Mouse (Mus musculus): ENCODE results near the gene Dact1.
A peak's percentile ranks its signal among the peaks of the same experiment; 100 is the strongest.

Gene Dact1

DNA sequence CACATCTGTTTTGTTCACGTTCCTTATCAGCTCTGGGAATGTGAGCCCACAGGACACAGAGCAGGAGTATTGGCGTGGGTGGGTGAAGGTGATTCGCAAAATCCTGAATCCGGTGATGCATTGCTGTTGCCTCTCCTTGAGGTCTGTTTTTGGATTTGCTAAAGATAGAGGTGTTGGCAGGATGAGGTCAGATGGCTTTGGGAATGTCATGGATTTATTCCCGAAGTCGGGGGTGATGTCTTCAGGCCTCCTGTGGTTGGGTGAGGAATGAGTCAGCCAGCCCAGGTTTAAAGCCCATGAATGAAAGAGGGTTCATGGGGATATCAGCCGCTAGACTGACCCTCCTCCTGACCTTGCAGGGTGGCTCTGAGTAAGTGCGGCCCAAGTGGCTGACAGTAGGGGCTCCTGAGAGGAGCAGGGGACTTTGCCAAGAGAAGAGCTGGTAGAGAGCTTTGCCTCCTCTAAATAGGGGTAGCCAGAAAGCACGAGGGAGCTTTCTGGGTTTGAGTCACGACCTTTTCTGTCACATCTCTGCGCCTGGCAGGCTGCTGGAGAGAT lies 27.4 kb downstream of the Dact1 start:
- no peak for DNase-seq (ENCODE audit: low spot score in 2 of 2)

DNA sequence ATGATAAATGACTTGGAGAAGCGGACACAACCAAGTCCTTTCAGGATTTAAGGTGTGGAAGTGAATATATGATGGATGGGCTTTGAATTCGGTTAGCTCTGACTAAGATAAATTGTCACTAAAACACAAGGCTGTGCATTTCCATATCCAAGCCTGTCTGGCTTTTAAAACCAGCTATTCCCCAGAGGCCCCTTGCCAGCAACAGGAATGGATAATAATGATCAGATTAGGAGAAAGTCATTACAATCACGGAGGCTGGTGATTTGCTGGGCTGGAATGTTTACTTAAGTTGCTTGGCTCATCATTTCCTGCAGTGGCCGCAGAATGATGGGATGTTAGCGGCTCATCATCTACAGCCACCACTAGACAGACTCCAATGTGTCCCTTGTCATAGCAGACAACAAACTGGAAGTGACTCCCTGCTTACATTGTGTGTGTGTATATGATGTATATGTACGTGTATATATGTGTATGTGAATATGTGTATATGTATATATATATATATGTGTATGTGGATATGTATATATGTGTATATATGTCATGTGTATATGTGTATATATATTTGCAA lies 28.3 kb downstream of the Dact1 start:
- no peak for DNase-seq (ENCODE audit: low spot score in 2 of 2)

DNA sequence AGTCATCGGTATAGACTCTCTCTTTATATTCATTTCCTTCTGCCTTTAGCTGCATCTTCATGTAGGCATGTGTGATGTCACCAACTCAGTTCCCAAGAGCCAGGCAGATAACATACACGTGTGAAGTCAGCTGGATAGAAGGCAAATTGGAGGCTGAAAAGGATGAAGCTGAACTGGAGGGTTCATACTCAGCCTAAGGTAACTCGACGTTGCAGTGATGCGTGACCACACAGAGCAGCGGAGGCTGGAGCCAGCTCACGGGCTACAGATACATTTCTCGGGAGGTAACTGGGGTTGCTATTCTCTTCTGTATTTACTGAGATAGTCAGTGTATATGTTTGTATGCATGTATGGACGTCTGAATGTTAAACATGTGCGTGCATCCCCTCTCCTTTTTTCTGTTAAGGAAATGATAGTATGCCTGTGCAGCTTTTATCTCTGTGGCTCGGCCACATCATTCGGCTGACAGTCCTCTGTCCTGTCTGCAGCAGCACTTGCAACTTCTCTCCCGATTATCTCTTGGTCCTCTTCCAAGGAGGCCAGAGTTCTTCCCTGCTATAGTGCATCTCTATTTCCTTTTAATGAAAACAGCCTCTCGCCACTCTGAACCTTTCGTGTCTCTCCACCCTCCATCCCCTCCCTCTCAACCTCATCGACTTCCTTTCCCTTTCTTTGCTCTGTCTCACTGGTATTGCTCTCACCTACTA lies 29.6 kb downstream of the Dact1 start:
- no peak for DNase-seq (ENCODE audit: low spot score in 2 of 2)

DNA sequence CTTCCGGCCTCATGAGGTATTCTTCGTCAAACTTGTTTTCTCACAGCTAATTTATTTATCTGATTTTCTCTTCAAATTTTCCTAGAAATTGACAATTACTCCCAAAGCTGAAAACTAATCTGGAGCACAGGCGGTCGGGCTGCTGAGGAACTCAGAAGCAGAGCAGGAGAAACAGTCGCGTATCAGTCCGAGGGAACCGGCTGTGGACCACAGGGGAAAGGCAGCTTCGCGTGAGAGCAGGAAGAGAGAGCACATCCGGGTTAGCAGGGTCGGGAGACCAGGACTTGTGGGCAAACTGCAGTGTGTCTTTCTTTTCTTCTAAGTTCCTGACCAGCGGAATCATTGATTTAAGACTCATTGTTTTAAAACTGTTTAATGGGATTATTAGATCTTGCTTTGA lies 32.7 kb downstream of the Dact1 start:
- peak in 1 of 2 experiments; percentile 28 for DNase-seq (ENCODE audit: low spot score in 2 of 2)

DNA sequence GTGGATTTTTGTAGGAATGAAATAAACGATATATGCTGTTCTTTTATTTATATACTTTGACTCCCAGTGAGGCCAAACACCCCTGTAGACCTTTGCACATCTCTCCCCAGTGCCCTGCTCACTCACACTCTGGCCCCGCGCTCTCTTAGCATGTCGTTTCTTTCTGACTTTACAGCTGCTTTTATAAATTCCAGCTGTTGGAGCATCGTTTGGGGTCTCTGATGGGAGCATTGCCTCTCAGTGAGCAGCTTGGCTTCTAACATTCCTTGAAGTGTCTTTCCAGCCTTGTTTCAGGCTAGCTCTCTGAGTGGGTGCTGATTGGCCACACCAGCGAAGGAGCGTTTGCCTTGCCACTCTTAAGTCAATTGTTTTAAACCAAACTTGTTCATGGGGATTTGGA lies 35.8 kb downstream of the Dact1 start:
- no peak for DNase-seq (ENCODE audit: low spot score in 2 of 2)

DNA sequence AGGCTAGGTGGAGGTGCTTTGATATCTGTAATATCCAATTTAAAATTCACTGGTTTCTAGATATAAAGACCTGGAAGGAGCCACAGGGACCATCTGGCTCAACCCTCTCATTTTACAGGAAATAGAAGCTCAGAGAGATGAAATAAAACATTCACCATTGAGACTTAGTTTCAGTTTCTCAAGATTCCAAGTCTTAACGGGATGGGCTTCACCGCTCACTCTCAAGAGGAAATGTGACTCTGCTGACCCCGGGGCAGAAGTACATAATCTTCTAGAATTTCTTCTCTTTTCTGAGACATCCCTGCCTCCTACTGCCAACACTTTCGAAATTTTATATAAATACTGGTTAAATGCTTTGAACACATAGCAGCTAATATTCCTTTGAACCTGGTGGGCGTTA lies 36.4 kb downstream of the Dact1 start:
- no peak for DNase-seq (ENCODE audit: low spot score in 2 of 2)

DNA sequence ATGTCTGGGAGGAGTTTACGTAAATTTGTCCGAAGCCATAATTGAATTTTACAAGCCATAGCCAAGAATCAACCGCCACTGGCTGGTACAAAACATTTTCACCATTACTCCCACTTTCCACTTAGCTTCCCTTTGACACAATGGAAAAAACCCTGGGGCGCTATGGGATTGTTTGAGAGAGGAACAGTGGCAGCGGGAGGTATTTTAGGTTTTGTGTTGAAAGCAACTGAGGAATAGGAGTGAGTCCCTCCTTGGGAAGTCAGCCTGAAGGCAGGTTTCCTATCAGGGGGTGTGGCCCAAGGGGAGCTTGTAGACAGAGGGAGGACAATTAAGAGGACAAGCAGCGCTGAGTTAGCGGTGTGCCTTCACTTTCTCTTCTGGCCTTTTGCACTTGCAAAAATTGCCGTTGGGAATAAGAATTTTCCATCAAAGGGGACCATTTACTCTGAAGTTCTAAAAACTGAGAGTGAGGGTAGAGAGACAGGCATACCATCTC lies 38.8 kb downstream of the Dact1 start:
- DNase-seq (ENCODE audit: low spot score in 2 of 2) = no peak

DNA sequence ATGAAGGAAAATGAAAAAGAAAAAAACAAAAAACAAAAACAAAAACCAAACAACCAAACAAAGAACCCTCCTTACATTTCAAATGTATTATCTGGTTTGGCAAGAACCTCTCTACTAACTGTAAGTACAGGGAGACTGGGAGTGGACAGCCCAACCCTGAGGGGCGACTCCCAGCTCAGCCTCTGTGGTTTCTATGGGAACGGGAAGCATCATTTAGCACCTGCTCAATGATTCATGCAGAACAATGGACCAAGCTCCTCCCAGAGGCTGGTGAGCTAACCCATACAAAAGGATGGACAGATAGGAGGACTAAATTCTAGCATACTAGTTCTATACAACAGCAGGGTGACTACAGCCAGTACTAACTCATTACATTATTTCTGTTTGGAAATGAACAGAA lies 40.4 kb downstream of the Dact1 start:
- no peak for DNase-seq (ENCODE audit: low spot score in 2 of 2)

DNA sequence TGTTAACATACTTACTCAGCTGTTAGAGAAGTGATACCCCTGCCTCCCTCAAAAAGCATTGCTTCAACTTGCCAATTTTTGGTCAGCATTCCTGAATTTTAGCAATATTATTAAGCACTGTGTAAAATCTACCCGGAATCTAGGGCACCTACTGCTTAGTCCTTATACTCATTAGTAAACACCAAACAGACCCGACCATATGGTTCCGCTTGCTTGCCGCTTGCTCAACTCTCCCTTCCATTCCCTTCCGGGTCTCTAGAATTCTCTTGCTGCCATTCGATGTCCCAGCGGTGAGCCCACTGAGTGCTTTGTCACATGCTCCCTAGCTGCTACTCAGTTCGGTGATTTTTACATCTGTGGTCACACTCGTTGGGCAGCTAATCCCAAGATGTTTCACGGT lies 45.0 kb downstream of the Dact1 start:
- no peak for DNase-seq (ENCODE audit: low spot score in 2 of 2)

DNA sequence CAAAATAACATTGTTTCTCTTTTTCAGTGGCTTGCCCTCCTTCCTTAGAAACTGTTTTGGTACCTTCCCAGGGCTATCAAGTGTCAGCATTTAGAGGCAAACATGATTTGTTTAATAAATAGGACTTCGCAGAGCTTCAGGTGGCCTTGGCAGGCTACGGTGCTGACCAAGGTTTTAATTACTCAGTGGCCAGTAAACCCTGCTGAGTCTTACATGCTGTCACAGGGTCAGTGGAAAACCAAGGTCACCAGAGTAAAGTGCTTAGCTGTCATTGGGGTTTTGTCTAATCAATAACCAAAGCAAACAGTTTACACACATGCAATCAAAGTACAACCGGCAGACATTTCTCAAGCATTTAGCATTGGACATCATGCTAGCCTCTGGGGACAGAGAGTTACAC lies 45.4 kb downstream of the Dact1 start:
- no peak for DNase-seq (ENCODE audit: low spot score in 2 of 2)

DNA sequence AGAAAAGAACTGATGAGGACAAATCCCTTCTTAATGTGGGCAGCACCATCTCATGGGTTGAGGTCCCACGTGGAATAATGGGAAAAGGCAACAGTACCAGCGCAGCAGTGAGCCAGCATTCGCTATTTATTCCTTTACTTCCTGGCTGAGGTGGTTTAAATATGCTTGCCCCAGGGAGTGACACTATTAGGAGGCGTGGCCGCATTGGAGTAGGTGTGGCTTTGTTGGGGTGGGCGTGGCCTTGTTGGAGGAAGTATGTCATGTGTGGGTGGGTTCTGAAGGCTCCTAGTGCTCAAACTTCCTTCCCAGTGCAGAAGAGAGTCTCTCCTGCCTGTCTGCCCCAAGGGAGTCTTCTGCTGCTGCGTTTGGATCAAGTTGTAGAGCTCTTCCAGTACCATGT lies 51.9 kb downstream of the Dact1 start:
- no peak for DNase-seq (ENCODE audit: low spot score in 2 of 2)

DNA sequence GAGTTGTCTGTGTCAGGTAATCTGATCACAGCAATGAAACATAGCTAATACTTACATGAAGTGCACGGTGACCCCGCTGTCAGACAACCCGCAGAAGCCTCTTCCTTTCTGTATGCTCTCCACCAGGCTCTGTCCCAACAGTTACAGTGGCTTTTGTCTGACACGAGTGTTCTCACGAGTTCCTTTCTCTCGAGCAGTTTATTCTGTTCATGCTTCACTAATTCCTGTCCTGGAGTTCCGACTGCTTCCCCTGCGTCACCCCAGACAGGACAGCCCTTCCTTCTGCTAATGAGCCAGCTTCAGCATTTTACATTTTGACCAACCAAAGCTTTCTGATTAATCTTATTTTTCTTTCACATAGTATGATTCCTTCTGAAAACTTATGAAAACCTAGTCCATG lies 52.7 kb downstream of the Dact1 start:
- no peak for DNase-seq (ENCODE audit: low spot score in 2 of 2)

DNA sequence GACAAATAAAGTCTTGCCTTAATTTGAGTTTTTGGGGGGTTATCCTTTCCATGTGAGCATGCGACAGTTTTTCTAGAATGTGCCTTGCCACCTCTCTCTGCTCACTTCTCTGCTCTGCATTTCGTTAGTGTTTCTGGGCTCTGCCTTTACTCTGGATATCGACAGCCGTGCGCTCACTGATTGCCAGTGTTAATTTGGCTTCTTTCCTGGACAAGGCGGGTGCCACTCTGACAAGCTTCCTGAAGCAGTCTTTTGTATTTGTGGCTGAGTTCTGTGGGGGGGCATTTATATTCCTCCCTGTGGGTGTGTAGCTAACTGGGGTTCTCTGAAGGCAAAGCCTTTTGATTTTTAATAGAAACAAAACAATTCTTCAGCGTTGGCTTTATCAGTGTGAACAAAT lies 54.4 kb downstream of the Dact1 start:
- peak; percentile 40 to 42 for DNase-seq (ENCODE audit: low spot score in 2 of 2)

DNA sequence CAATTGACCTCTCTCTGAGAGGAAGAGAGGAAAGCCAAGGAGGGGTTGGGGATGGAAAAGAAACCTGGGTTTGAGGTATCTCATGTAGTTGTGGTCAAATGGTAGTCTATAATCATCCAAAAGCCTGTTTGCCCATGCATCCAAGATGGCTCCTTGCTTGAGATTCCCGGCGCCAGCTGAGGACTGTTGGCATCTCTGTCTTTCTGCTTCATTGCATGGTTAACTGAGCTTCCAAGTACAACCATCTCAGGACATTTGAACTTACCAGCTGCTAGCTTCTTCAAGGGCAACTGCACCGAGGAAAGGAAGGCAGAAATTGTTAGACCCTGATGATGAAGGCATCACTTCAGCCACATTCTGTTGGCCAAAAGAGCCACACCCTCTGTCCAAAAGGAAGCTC lies 54.8 kb downstream of the Dact1 start:
- no peak for DNase-seq (ENCODE audit: low spot score in 2 of 2)

DNA sequence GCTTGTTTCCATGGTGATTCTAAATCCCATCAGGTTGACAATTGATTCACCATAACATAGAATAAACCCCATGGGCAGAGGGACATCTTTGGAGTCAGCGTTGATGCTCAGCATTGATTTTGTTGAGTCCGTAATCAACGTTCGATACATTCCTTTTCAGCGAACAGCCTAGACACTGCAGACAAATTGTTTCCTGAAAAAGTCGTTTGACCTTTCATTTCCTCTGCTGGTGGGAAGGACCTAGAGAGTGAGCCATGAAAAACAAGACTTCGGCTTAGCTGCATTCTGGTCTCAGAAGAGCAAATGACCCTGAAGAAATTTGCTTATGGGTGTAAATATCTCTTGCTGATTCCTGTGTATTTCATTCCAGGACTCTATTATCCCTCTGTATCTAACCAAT lies 55.5 kb downstream of the Dact1 start:
- no peak for DNase-seq (ENCODE audit: low spot score in 2 of 2)

DNA sequence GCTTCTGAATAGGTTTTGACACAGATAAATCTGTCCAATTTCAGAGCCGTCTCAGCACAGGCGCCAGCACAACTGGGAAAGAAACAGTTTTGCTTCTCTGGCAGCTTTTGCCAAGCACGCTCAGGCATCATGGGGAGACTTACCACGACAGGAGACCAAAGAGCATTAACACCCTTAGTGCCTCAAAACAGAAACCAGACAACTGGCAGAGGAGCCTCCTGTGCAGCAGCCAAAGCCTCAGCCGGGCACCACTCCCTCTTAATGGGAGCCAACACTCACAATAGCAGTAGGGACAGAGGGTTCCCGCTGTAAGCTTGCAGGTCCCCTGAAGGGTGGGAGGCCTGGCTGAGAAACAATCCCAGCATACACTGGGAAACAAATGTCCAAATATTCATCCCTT lies 56.5 kb downstream of the Dact1 start:
- DNase-seq (ENCODE audit: low spot score in 2 of 2) = peak; percentile 40 to 45

DNA sequence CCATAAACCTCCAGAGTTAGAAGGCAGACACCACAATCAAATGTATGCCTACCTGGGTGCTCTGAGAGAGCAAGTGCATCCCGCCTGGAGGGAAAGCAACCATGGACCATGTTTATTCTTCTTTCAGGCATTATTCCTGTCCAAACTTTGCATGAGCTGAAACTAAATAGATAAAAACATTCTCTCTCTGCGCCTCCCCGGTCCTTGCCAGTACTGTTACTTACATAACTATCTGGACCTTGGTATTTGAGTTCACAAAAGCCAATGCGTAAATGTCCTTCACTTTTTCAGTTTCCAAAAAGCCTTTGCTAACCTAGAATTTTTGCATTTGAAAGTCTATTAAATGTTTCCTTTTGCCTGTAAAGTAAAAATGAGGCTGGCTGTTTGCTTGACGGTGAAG lies 58.9 kb downstream of the Dact1 start:
- no peak for DNase-seq (ENCODE audit: low spot score in 2 of 2)

All from right cerebral cortex, postnatal 10 days (tissue).